Mouse (Mus musculus) ES-E14 (cell line): ENCODE results near the gene Ehbp1. TPM values are rescaled to one million over a fixed set of nuclear protein-coding genes. Genes with fewer than 3 reads are reported as not detected.

Experiments used
- DNase-seq: peaks from one replicate; pipeline ENCODE4 v3.0.0-alpha.2; 2013; ENCODE audit warnings: low read depth, low spot score
- H3K27ac ChIP-seq: 2 replicates; pipeline ENCODE4 v1.5.1; 2012; ENCODE audit warnings: low read depth, mild to moderate bottlenecking, low read length, moderate library complexity, mixed read lengths; ENCODE audit not compliant: poor library complexity, insufficient read depth, severe bottlenecking
- H3K36me3 ChIP-seq: 2 replicates; pipeline ENCODE4 v1.6.1; 2012; ENCODE audit warnings: mild to moderate bottlenecking, low read length, moderate library complexity, mixed read lengths; ENCODE audit not compliant: control insufficient read depth, poor library complexity, insufficient read depth, severe bottlenecking
- H3K4me1 ChIP-seq, 2 experiments: fragments of 150-350 bp in 1 of 2; sonication (generic) in 1 of 2; 2 replicates each; pipeline ENCODE4 v1.6.1; 2012; ENCODE audit warnings: low read length in 2 of 2, mild to moderate bottlenecking in 1 of 2, mixed read lengths in 1 of 2; ENCODE audit not compliant: control insufficient read depth in 2 of 2, insufficient read depth in 2 of 2, poor library complexity in 1 of 2
- H3K4me3 ChIP-seq, 2 experiments: fragments of 150-350 bp in 1 of 2; sonication (generic) in 1 of 2; 2 replicates each; pipeline ENCODE4 v1.5.1; 2012; ENCODE audit warnings: low read length in 2 of 2, low read depth in 1 of 2, mild to moderate bottlenecking in 1 of 2, mixed read lengths in 1 of 2; ENCODE audit not compliant: insufficient read depth in 1 of 2, poor library complexity in 1 of 2, severe bottlenecking in 1 of 2
- H3K9ac ChIP-seq: 2 replicates; pipeline ENCODE4 v1.6.1; 2012; ENCODE audit warnings: low read depth, mild to moderate bottlenecking, low read length, mixed read lengths; ENCODE audit not compliant: poor library complexity, insufficient read depth, severe bottlenecking
- H3K9me3 ChIP-seq: fragments of 150-350 bp; sonication (generic); 2 replicates; pipeline ENCODE4 v1.6.1; 2012; ENCODE audit warnings: low read depth, mild to moderate bottlenecking, low read length; ENCODE audit not compliant: control insufficient read depth, insufficient read depth
- CHD2 ChIP-seq: IDR thresholded peaks from 2 replicates; pipeline ENCODE4 v1.6.1; 2014; ENCODE audit warnings: mild to moderate bottlenecking, low read depth, low read length, inconsistent platforms
- HCFC1 ChIP-seq: IDR thresholded peaks from 2 replicates; pipeline ENCODE4 v1.6.1; 2012; ENCODE audit warnings: low read length, inconsistent platforms, borderline replicate concordance; ENCODE audit not compliant: insufficient read depth
- MAFK ChIP-seq: IDR thresholded peaks from 2 replicates; pipeline ENCODE4 v1.6.1; 2014; ENCODE audit warnings: mild to moderate bottlenecking, low read depth, low read length, inconsistent platforms; ENCODE audit not compliant: insufficient read depth
- ZC3H11A ChIP-seq: IDR thresholded peaks from 2 replicates; pipeline ENCODE4 v1.6.1; 2012; ENCODE audit warnings: low read depth, mild to moderate bottlenecking, inconsistent platforms, low read length, borderline replicate concordance
- ZNF384 ChIP-seq: IDR thresholded peaks from 2 replicates; pipeline ENCODE4 v1.6.1; 2012; ENCODE audit warnings: low read depth, low read length, inconsistent platforms
- in situ Hi-C, 2 experiments: fragments of 600-800 bp; cut with MboI; formaldehyde crosslinking; loops; one replicate each; pipeline ENCODE4 v1.15.1; 2025; ENCODE audit warnings: low sequenced_read_pairs in 2 of 2, inconsistent platforms in 1 of 2; ENCODE audit not compliant: unreplicated experiment in 2 of 2
- total RNA-seq: library from RNA; depleted of rRNA; stranded (reverse); fragments of 300-350 nt; gene quantifications from 2 replicates; pipeline ENCODE4 v1.2.3, GENCODE M21; 2012

Ehbp1 gene
- total RNA-seq, 1 experiment = 10.9 TPM

DNA sequence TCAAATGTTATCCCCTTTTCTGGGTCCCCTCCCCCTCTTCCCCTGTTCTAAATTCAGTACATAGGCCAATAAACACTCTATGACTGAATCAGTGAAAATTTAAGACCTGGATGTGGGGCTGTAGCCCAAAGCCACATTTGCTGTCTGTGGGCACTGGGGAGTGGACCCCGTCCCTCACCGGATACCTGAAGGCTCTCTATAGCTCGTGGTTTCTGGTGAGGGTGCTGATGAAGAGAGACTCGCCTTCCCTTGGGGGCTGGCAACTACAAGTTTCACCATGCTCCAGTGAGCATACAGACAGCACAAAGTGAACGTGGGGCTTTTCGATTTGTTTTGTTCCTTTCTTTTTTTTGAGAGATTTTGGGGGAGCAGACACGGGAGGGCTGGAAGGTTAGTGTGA is 125.2 kb downstream of the Ehbp1 start:
- in situ Hi-C loops = no loop called here
- DNase-seq = no peak
- H3K4me1 ChIP-seq = no peaks in the 10 kb centered on the region
- H3K36me3 ChIP-seq = no peaks in the 10 kb centered on the region
- no peaks in the 10 kb centered on the region for H3K9me3 ChIP-seq
- no peak overlapping the region for H3K27ac ChIP-seq
- H3K4me3 ChIP-seq = no peak overlapping the region
- no peak for TF ChIP-seq CHD2
- TF ChIP-seq HCFC1 = no peak
- TF ChIP-seq MAFK = no peak
- TF ChIP-seq ZNF384 = no peak
- no peak for TF ChIP-seq ZC3H11A
- no peak overlapping the region for H3K9ac ChIP-seq

DNA sequence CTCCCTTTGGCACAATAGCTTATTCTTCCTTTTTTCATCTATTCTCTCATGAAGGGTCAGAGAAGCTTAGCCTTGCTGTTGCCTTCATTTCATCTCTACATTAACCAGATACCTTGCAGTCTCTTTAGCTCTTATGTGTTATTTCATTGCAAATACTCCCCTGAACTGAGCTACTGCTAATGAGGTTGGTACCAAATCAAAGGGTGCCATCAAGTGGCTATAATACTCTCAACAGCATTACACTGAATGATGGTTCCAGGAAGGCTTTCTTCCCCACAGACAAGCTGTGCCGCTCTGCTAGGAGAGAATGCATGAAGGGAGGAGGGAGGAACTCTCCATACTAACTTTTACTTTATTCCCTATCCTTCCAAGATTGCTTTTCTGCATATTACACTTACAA is 135.5 kb downstream of the Ehbp1 start:
- H3K9ac ChIP-seq = no peak overlapping the region
- no peak overlapping the region for H3K27ac ChIP-seq
- no peaks in the 10 kb centered on the region for H3K36me3 ChIP-seq
- no peak for DNase-seq
- no peaks in the 10 kb centered on the region for H3K4me1 ChIP-seq
- TF ChIP-seq MAFK = no peak
- TF ChIP-seq ZC3H11A = no peak
- TF ChIP-seq HCFC1 = no peak
- TF ChIP-seq ZNF384 = no peak
- TF ChIP-seq CHD2 = no peak
- H3K9me3 ChIP-seq = no peaks in the 10 kb centered on the region
- no peak overlapping the region for H3K4me3 ChIP-seq
- in situ Hi-C loops = no loop called here

DNA sequence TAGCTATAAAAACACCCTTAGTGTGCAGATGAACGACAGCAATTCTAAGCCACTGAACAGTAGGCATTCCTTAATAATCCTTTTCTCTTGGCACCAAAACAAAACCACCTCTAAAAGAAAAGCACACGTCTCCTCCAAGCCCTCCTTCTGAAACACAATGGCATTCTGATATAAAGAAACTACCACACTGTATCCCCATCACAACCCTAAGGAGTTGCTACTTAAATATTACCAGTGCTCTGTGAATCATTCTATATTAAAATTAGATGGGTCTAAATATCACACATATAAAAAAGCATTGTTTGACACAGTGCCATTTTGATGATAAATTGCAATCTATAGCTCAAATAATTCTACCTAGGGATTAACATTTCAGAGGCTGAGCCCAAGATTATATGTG is 135.9 kb downstream of the Ehbp1 start:
- H3K9ac ChIP-seq = no peak overlapping the region
- H3K27ac ChIP-seq = no peak overlapping the region
- in situ Hi-C loops = no loop called here
- no peaks in the 10 kb centered on the region for H3K4me1 ChIP-seq
- H3K9me3 ChIP-seq = no peaks in the 10 kb centered on the region
- DNase-seq = no peak
- H3K36me3 ChIP-seq = no peaks in the 10 kb centered on the region
- H3K4me3 ChIP-seq = no peak overlapping the region
- TF ChIP-seq ZC3H11A (no peak), MAFK (no peak), CHD2 (no peak), ZNF384 (no peak), HCFC1 (no peak)

DNA sequence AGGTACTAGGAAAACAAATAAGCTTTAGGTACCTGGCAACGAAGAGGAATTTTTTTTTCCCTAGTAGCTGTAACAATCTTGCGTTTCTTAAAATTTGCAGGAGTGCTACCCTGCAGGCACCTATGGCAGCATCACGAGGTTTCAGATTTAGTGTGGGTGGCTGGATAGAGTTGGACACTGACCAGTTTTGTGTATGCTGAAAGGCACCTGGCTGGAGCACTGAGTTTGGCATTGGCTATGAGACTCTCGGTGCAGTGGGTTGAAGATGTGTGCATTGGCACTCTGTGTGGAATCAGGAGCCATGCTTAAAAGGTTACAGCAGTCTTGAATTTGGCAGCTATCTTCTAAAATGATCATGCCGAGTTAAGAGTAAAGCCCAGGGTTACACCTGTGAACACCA is 138.7 kb downstream of the Ehbp1 start:
- no peak overlapping the region for H3K4me3 ChIP-seq

DNA sequence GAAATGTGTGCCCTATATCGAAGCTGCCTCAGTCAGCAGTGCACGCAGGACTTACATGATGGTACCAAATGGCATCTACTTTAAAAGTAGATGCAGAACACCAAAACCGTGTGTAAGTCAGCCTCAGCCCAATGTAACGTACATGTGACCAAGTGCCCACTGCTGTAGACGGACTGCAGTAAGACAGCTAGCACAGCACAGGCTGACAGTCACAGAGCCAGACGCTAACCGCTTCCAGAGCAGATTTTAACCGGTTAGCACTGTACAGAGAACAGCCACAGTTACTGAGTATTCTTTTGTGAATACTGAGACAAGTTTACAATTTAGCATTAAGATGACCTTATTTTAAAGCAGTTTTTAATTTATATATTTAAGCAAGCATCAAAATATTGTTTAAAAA is 141.0 kb downstream of the Ehbp1 start:
- DNase-seq = no peak
- Histone ChIP-seq H3K9ac (no peak overlapping the region), H3K4me1 (no peaks in the 10 kb centered on the region; a peak in 1 of 4 replicates), H3K4me3 (no peak overlapping the region), H3K9me3 (no peaks in the 10 kb centered on the region), H3K36me3 (no peaks in the 10 kb centered on the region), H3K27ac (no peak overlapping the region)
- in situ Hi-C loops = no loop called here
- TF ChIP-seq ZNF384 (no peak), MAFK (no peak), ZC3H11A (no peak), HCFC1 (no peak), CHD2 (no peak)

More for the DNA sequence above, 138.7 kb downstream of the Ehbp1 start:
- H3K36me3 ChIP-seq = no peaks in the 10 kb centered on the region
- no peak for DNase-seq
- H3K9me3 ChIP-seq = no peaks in the 10 kb centered on the region
- no peaks in the 10 kb centered on the region; a peak in 1 of 4 replicates for H3K4me1 ChIP-seq
- H3K27ac ChIP-seq = no peak overlapping the region
- in situ Hi-C loops = no loop called here
- TF ChIP-seq CHD2 (no peak), HCFC1 (no peak), ZC3H11A (no peak), MAFK (no peak)
- no peak overlapping the region for H3K9ac ChIP-seq
